Mouse (Mus musculus) stomach, embryonic 15.5 days (tissue): ENCODE results near the gene Gm5800. TPM values are rescaled to one million over a fixed set of nuclear protein-coding genes. Genes with fewer than 3 reads are reported as not detected.
"Not testable (repeated sequence)": the region's sequence is repeated elsewhere in the genome, so short reads cannot be mapped to it uniquely, and the experiment has no call there.

Experiments
- ATAC-seq: fragments of 200-750 bp; cut with Nextera tagmentation; 2 replicates; pipeline ENCODE4 v1.8.0; 2017; ENCODE audit warnings: low read depth, moderate number of reproducible peaks, moderate TSS enrichment; ENCODE audit not compliant: insufficient read depth, low FRiP score
- H3K27ac ChIP-seq: fragments of 300-500 bp; sonication (generic); 2 replicates; pipeline ENCODE4 v1.5.1; 2015; ENCODE audit warnings: mild to moderate bottlenecking, inconsistent platforms
- H3K27me3 ChIP-seq: fragments of 300-500 bp; sonication (generic); replicated peaks from 2 replicates; pipeline ENCODE4 v1.6.1; 2015; ENCODE audit warnings: inconsistent platforms
- H3K36me3 ChIP-seq: fragments of 300-500 bp; sonication (generic); 2 replicates; pipeline ENCODE4 v1.6.1; 2015; ENCODE audit warnings: inconsistent platforms
- H3K4me1 ChIP-seq: fragments of 300-500 bp; sonication (generic); 2 replicates; pipeline ENCODE4 v1.6.1; 2015; ENCODE audit warnings: inconsistent platforms
- H3K4me2 ChIP-seq: fragments of 300-500 bp; sonication (generic); 2 replicates; pipeline ENCODE4 v1.6.1; 2015; ENCODE audit warnings: mild to moderate bottlenecking, inconsistent platforms
- H3K4me3 ChIP-seq: fragments of 300-500 bp; sonication (generic); replicated peaks from 2 replicates; pipeline ENCODE4 v1.5.1; 2015; ENCODE audit warnings: inconsistent platforms
- H3K9ac ChIP-seq: fragments of 300-500 bp; sonication (generic); 2 replicates; pipeline ENCODE4 v1.6.1; 2015; ENCODE audit warnings: inconsistent platforms
- H3K9me3 ChIP-seq: fragments of 300-500 bp; sonication (generic); 2 replicates; pipeline ENCODE4 v1.6.1; 2016; ENCODE audit warnings: inconsistent platforms
- WGBS: fragments of 180-500 bp; shearing (Covaris S2); methylation state at CpG from one replicate; pipeline ENCODE4 v1.1.7; 2015; 5-methylcytosine and 5-hydroxymethylcytosine counted together
- polyA plus RNA-seq: library from polyadenylated mRNA; unstranded; fragments of >200 nt; fragmentation: Nextera tagmentation; extraction: Ambion mirVana; gene quantifications from 2 replicates; pipeline ENCODE4 v1.2.1, GENCODE M21; 2015

Gm5800 gene
- polyA plus RNA-seq, result not detected in 2 replicates

DNA sequence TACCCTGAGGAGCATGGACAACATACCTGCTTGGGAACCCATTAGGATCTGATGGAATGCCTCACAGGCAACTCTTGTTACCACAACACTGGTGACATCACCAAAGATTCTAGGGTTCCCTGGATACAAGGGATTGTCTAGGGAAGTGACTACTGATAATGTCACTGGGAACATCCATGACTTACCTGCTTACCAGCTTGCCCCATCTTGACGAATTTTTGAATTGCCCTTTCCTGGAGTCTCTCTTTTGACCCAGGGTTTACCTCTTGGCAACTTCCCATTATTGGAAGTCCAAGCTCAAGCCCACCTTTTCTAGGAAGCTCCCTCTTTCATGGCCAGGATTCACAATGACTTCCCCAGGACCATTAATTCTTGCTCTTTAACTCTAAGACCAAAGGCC is at the start of gene Gm5800:
Gene Gm5800, minus strand, starts transcription at position 101 of the 400 bp plus-strand sequence.
- Histone ChIP-seq H3K27ac (no peak within 1 kb of the TSS), H3K4me3 (no peak within 1 kb of the TSS), H3K9me3 (no peaks in the 10 kb centered on the region), H3K9ac (no peak within 1 kb of the TSS), H3K4me2 (no peak within 1 kb of the TSS), H3K36me3 (no peaks in the 10 kb centered on the region), H3K27me3 (no peaks in the 10 kb centered on the region), H3K4me1 (no peaks in the 10 kb centered on the region)
- 57% methylated on average over 1 of the region's 1 CpGs for WGBS
- no peak for ATAC-seq

DNA sequence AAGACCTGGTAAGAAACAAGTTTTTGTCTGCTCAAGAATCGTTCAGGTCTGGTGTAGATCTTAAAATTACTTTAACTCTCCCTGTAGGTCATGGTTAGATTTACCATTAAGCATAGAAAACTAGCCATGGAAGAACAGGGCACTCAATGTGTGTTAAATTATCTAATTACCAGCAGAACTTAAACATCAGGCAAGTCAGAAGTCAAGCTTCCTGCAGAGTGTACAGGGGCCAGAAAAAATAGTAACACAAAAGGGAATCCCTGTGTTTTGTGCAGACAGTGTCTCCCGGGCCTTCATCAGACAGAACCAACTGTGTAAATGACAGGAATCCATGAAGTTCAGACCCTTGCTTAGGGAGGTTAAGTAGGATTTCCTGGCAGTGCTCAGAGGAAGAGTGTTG is 39.0 kb upstream of the Gm5800 start:
- Histone ChIP-seq H3K27me3 (no peaks in the 10 kb centered on the region), H3K36me3 (no peaks in the 10 kb centered on the region), H3K4me1 (no peaks in the 10 kb centered on the region), H3K4me2 (no peak overlapping the region), H3K4me3 (no peak overlapping the region), H3K9ac (no peak overlapping the region), H3K27ac (no peak overlapping the region), H3K9me3 (no peaks in the 10 kb centered on the region)
- ATAC-seq, result no peak
- 74% methylated on average over 2 of the region's 2 CpGs for WGBS

GRCm38 (mm10) chr14:51740347-51741170 is 23.6 kb upstream of the Gm5800 start:
- no peaks in the 10 kb centered on the region for H3K36me3 ChIP-seq
- no peak overlapping the region for H3K27ac ChIP-seq
- H3K9me3 ChIP-seq, result no peaks in the 10 kb centered on the region
- H3K4me2 ChIP-seq, result peak overlapping the region; percentile 83
- peaks cover 42% of the 10 kb centered on the region for H3K27me3 ChIP-seq
- peak overlapping the region; percentile 40 for H3K4me3 ChIP-seq
- H3K9ac ChIP-seq, result 0 out of 2 replicates have a peak overlapping the region, but pooled peaks have one; percentile 9
- WGBS, result under 1% methylated on average over 42 of the region's 42 CpGs
- H3K4me1 ChIP-seq, result peaks cover 9% of the 10 kb centered on the region; the same call in 1 of the 2 replicates
- ATAC-seq, result no peak

- Histone ChIP-seq H3K9me3 (no peaks in the 10 kb centered on the region), H3K36me3 (no peaks in the 10 kb centered on the region), H3K4me3 (peak overlapping the region; percentile 17; the same call in 1 of the 2 replicates), H3K4me1 (peaks cover 9% of the 10 kb centered on the region; the same call in 1 of the 2 replicates), H3K9ac (no peak overlapping the region), H3K27me3 (peaks cover 42% of the 10 kb centered on the region), H3K27ac (no peak overlapping the region), H3K4me2 (peak overlapping the region; percentile 83)
- WGBS, result under 1% methylated on average over 24 of the region's 24 CpGs
- ATAC-seq, result no peak; the same call in 1 of the 2 replicates
These were observed 22.4 kb upstream of the Gm5800 start for GRCm38 (mm10) chr14:51739150-51739993.

GRCm38 (mm10) chr14:51738411-51739149 is 21.6 kb upstream of the Gm5800 start:
- H3K4me3 ChIP-seq, result peak overlapping the region; percentile 17; the same call in 1 of the 2 replicates

DNA sequence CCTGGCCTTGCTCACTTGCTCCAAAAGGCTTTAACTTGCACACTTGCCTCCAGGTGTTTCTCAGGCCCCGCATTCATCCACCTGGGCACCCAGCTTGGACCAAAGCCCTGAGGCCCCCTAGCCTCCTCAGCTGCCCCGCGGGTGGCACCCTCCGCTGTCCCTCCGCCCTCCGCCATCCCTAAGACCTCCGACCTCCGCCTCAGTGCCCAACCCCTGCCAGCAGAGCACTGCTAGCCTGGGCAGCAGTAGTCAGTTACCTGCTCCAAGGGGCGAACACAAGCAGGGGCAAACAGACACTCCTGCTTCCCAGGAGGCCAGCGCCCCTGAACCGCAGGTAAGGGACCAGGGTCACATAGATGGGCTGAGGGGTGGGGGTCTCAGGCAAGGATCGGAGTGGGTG is 21.0 kb upstream of the Gm5800 start:
- no peak overlapping the region for H3K4me2 ChIP-seq
- ATAC-seq, result no peak
- no peak overlapping the region for H3K9ac ChIP-seq
- H3K9me3 ChIP-seq, result no peaks in the 10 kb centered on the region
- 27% methylated on average over 12 of the region's 12 CpGs for WGBS
- no peak overlapping the region for H3K4me3 ChIP-seq
- peaks cover 42% of the 10 kb centered on the region for H3K27me3 ChIP-seq
- peaks cover 9% of the 10 kb centered on the region; the same call in 1 of the 2 replicates for H3K4me1 ChIP-seq
- H3K27ac ChIP-seq, result no peak overlapping the region
- H3K36me3 ChIP-seq, result no peaks in the 10 kb centered on the region

More at GRCm38 (mm10) chr14:51738411-51739149, 21.6 kb upstream of the Gm5800 start:
- no peaks in the 10 kb centered on the region for H3K36me3 ChIP-seq
- peaks cover 9% of the 10 kb centered on the region; the same call in 1 of the 2 replicates for H3K4me1 ChIP-seq
- H3K27ac ChIP-seq, result no peak overlapping the region
- H3K9ac ChIP-seq, result no peak overlapping the region
- no peaks in the 10 kb centered on the region for H3K9me3 ChIP-seq
- peak overlapping the region; percentile 38 for H3K4me2 ChIP-seq
- no peak for ATAC-seq
- WGBS, result 4% methylated on average over 29 of the region's 29 CpGs
- peaks cover 42% of the 10 kb centered on the region for H3K27me3 ChIP-seq

GRCm38 (mm10) chr14:51695368-51695767 is 21.6 kb downstream of the Gm5800 start, which contains the start of gene Gm17079:
Gm17079 (minus strand) TSS chr14:51695468.
- not testable (repeated sequence) for H3K9ac ChIP-seq, H3K36me3 ChIP-seq, ATAC-seq, H3K27me3 ChIP-seq, H3K9me3 ChIP-seq, H3K4me1 ChIP-seq, H3K27ac ChIP-seq, H3K4me2 ChIP-seq, H3K4me3 ChIP-seq
- WGBS, result 93% methylated on average over 2 of the region's 2 CpGs

DNA sequence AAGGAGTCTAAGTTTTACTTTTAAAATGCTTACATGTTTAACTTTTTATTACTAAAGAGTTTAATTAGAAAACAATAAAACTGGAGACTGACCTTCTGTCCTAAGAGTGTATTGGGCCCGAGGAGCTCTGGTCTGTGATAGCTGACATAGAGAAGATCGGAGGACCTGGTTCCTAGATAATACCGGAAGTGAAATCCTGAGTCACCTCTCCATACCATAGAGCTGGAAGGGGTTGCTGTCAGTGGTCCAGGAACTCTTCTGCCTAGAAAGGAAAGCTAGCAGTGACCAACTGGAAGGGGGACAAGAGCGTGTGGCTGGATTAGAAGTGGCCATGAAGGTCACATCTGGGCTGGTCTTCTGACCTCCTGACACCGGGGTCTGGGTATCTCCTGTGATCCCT is 39.7 kb downstream of the Gm5800 start:
- no peaks in the 10 kb centered on the region for H3K27me3 ChIP-seq
- H3K36me3 ChIP-seq, result no peaks in the 10 kb centered on the region
- WGBS, result 90% methylated on average over 5 of the region's 5 CpGs
- no peak for ATAC-seq
- no peak overlapping the region for H3K4me2 ChIP-seq
- no peak overlapping the region for H3K9ac ChIP-seq
- H3K9me3 ChIP-seq, result no peaks in the 10 kb centered on the region
- H3K4me1 ChIP-seq, result no peaks in the 10 kb centered on the region
- H3K27ac ChIP-seq, result no peak overlapping the region
- no peak overlapping the region for H3K4me3 ChIP-seq

Other genes with a start within 250 kb of the Gm5800 start
- gene Gm5622, start 164.4 kb downstream of the Gm5800 start, polyA plus RNA-seq, result not detected in 2 replicates
- not detected in 2 replicates for gene Gm17175, start 143.1 kb downstream of the Gm5800 start, polyA plus RNA-seq
- gene Gm17174, start 125.0 kb downstream of the Gm5800 start, polyA plus RNA-seq, result not detected in 2 replicates
- gene Gm17078, start 105.9 kb downstream of the Gm5800 start, polyA plus RNA-seq, result not detected in 2 replicates
- gene Gm4181, start 81.5 kb downstream of the Gm5800 start, polyA plus RNA-seq, result not detected in 2 replicates
- not detected in 2 replicates for gene Gm17079, start 21.7 kb downstream of the Gm5800 start, polyA plus RNA-seq
- 0.85 and 1.0 TPM in 2 replicates for gene Ang4, start 56.4 kb upstream of the Gm5800 start, polyA plus RNA-seq
- not detected in 2 replicates for gene AY358078, start 82.9 kb upstream of the Gm5800 start, polyA plus RNA-seq
- 0.19 and 0.39 TPM in 2 replicates for gene Ear6, start 136.5 kb upstream of the Gm5800 start, polyA plus RNA-seq
- gene Mettl17, start 167.7 kb upstream of the Gm5800 start, polyA plus RNA-seq, result 50.7 and 57.7 TPM in 2 replicates
- 0.73 and 0.98 TPM in 2 replicates for gene Slc39a2, start 175.7 kb upstream of the Gm5800 start, polyA plus RNA-seq
- gene Ndrg2, start 197.0 kb upstream of the Gm5800 start, polyA plus RNA-seq, result 73.7 and 81.7 TPM in 2 replicates
- not detected in 2 replicates for gene Tppp2, start 201.2 kb upstream of the Gm5800 start, polyA plus RNA-seq
- gene Rnase13, start 205.6 kb upstream of the Gm5800 start, polyA plus RNA-seq, result not detected in 2 replicates